Mouse (Mus musculus) lung, adult 2 months (tissue): ENCODE measurements around the gene Nme4. TPM values are rescaled to one million over a fixed set of nuclear protein-coding genes. Genes with fewer than 3 reads are reported as not detected.

ENCODE experiments used
- DNase-seq: peaks from one replicate; pipeline ENCODE4 v3.0.0; 2022
- H3K4me1 ChIP-seq: fragments of 200-500 bp; 2 replicates; pipeline ENCODE4 v1.6.1; 2011; ENCODE audit warnings: low read length; ENCODE audit not compliant: control insufficient read depth, insufficient read depth
- H3K4me3 ChIP-seq: fragments of 200-500 bp; replicated peaks from 2 replicates; pipeline ENCODE3; 2011; ENCODE audit warnings: low read depth, mild to moderate bottlenecking, control low read depth, low read length; ENCODE audit errors: extremely low read depth
- CTCF ChIP-seq: fragments of 200-500 bp; IDR thresholded peaks from 2 replicates; pipeline ENCODE4 v1.5.1; 2011; ENCODE audit warnings: mild to moderate bottlenecking, low read length, control low read depth; ENCODE audit not compliant: insufficient read depth
- POLR2A ChIP-seq: fragments of 200-500 bp; IDR thresholded peaks from 2 replicates; pipeline ENCODE4 v1.6.1; 2011; ENCODE audit warnings: low read depth, mild to moderate bottlenecking, control low read depth, low read length, borderline replicate concordance; ENCODE audit errors: extremely low read depth
- WGBS: fragments of 180-500 bp; shearing (Covaris S2); methylation state at CpG from one replicate; pipeline ENCODE4 v1.1.7; 2018; 5-methylcytosine and 5-hydroxymethylcytosine counted together
- polyA plus RNA-seq: library from polyadenylated mRNA; depleted of rRNA; stranded (reverse); fragments of >200 nt; gene quantifications from 2 replicates; pipeline ENCODE4 v1.2.3, GENCODE M21; 2012

Gene Nme4
- polyA plus RNA-seq, 1 experiment: 7.5 TPM

- no peak overlapping the region for H3K4me3 ChIP-seq
- no peak for TF ChIP-seq CTCF
- no peak for TF ChIP-seq POLR2A
- H3K4me1 ChIP-seq: peaks cover 26% of the 10 kb centered on the region
Observed at GRCm38 (mm10) chr17:26066488-26067020, 28.8 kb downstream of the Nme4 start.

GRCm38 (mm10) chr17:26064916-26065315, 30.5 kb downstream of the Nme4 start:
- 41% methylated on average over 6 of the region's 6 CpGs for WGBS
- TF ChIP-seq CTCF: no peak
- no peak for TF ChIP-seq POLR2A
- no peak overlapping the region for H3K4me3 ChIP-seq
- H3K4me1 ChIP-seq: peaks cover 23% of the 10 kb centered on the region
- DNase-seq: no peak

More at GRCm38 (mm10) chr17:26066488-26067020, 28.8 kb downstream of the Nme4 start:
- WGBS: 90% methylated on average over 7 of the region's 7 CpGs
- no peak for DNase-seq

GRCm38 (mm10) chr17:26057787-26058567, 37.4 kb downstream of the Nme4 start:
- Histone ChIP-seq H3K4me3 (no peak overlapping the region), H3K4me1 (no peaks in the 10 kb centered on the region)
- 65% methylated on average over 9 of the region's 9 CpGs for WGBS
- peak; percentile 37 for DNase-seq
- TF ChIP-seq POLR2A (no peak), CTCF (no peak)

- TF ChIP-seq CTCF (no peak), POLR2A (no peak)
- no peaks in the 10 kb centered on the region for H3K4me1 ChIP-seq
- no peak overlapping the region for H3K4me3 ChIP-seq
- 87% methylated on average over 8 of the region's 8 CpGs for WGBS
- no peak for DNase-seq
Observed at GRCm38 (mm10) chr17:26057278-26057677, 38.1 kb downstream of the Nme4 start.

GRCm38 (mm10) chr17:26055164-26055563, 40.2 kb downstream of the Nme4 start:
- no peaks in the 10 kb centered on the region for H3K4me1 ChIP-seq
- WGBS: 83% methylated on average over 6 of the region's 6 CpGs
- H3K4me3 ChIP-seq: no peak overlapping the region
- TF ChIP-seq CTCF (no peak), POLR2A (no peak)
- DNase-seq: no peak

- no peak for DNase-seq
- no peak overlapping the region for H3K4me3 ChIP-seq
- no peaks in the 10 kb centered on the region for H3K4me1 ChIP-seq
- no peak for TF ChIP-seq CTCF
- no peak for TF ChIP-seq POLR2A
- 79% methylated on average over 17 of the region's 17 CpGs for whole genome bisulfite sequencing
Observed at GRCm38 (mm10) chr17:26054133-26054845, 41.1 kb downstream of the Nme4 start.

GRCm38 (mm10) chr17:26052706-26053105, 42.7 kb downstream of the Nme4 start:
- 74% methylated on average over 4 of the region's 4 CpGs for WGBS
- Histone ChIP-seq H3K4me1 (no peaks in the 10 kb centered on the region), H3K4me3 (no peak overlapping the region)
- TF ChIP-seq CTCF (no peak), POLR2A (no peak)
- DNase-seq: no peak

- TF ChIP-seq POLR2A (no peak), CTCF (no peak)
- no peak for DNase-seq
- 86% methylated on average over 4 of the region's 4 CpGs for WGBS
- H3K4me1 ChIP-seq: no peaks in the 10 kb centered on the region
- no peak overlapping the region for H3K4me3 ChIP-seq
Observed at GRCm38 (mm10) chr17:26052074-26052473, 43.3 kb downstream of the Nme4 start.

GRCm38 (mm10) chr17:26048118-26048517, 47.3 kb downstream of the Nme4 start:
- DNase-seq: no peak
- no peak for TF ChIP-seq CTCF
- TF ChIP-seq POLR2A: no peak
- H3K4me3 ChIP-seq: no peak overlapping the region
- peaks cover 3% of the 10 kb centered on the region; the same call in 1 of the 2 replicates for H3K4me1 ChIP-seq
- 87% methylated on average over 8 of the region's 8 CpGs for WGBS
